Mouse (Mus musculus) olfactory bulb, adult 2 months (tissue): Measurements from ENCODE around the gene Dock2. TPM values are rescaled to one million over a fixed set of nuclear protein-coding genes. Genes with fewer than 3 reads are reported as not detected.

ENCODE experiments used
- H3K27ac ChIP-seq: fragments of 200-500 bp; 2 replicates; pipeline ENCODE4 v1.5.1; 2012; ENCODE audit warnings: low read depth, low read length; ENCODE audit not compliant: insufficient read depth
- H3K4me1 ChIP-seq: fragments of 200-500 bp; 2 replicates; pipeline ENCODE4 v1.6.1; 2012; ENCODE audit warnings: low read length; ENCODE audit not compliant: control insufficient read depth, insufficient read depth
- H3K4me3 ChIP-seq: fragments of 200-500 bp; 2 replicates; pipeline ENCODE4 v1.5.1; 2012; ENCODE audit warnings: mild to moderate bottlenecking, low read depth, low read length, moderate library complexity; ENCODE audit not compliant: insufficient read depth
- CTCF ChIP-seq: fragments of 200-500 bp; IDR thresholded peaks from 2 replicates; pipeline ENCODE4 v1.5.1; 2012; ENCODE audit warnings: low read depth, mild to moderate bottlenecking, low read length, moderate library complexity; ENCODE audit not compliant: insufficient read depth
- POLR2A ChIP-seq: fragments of 200-500 bp; IDR thresholded peaks from 2 replicates; pipeline ENCODE4 v1.6.1; 2012; ENCODE audit warnings: mild to moderate bottlenecking, low read depth, low read length, moderate library complexity; ENCODE audit not compliant: insufficient read depth
- WGBS: fragments of 180-500 bp; shearing (Covaris S2); methylation state at CpG from one replicate; pipeline ENCODE4 v1.1.7; 2018; 5-methylcytosine and 5-hydroxymethylcytosine counted together
- polyA plus RNA-seq: library from polyadenylated mRNA; stranded (reverse); fragments of >200 nt; gene quantifications from 2 replicates; pipeline ENCODE4 v1.2.4, GENCODE M21; 2012; ENCODE audit warnings: low replicate concordance; ENCODE audit not compliant: missing spikeins, insufficient read depth, insufficient read length

The Dock2 gene
- polyA plus RNA-seq, 1 experiment: not detected

DNA sequence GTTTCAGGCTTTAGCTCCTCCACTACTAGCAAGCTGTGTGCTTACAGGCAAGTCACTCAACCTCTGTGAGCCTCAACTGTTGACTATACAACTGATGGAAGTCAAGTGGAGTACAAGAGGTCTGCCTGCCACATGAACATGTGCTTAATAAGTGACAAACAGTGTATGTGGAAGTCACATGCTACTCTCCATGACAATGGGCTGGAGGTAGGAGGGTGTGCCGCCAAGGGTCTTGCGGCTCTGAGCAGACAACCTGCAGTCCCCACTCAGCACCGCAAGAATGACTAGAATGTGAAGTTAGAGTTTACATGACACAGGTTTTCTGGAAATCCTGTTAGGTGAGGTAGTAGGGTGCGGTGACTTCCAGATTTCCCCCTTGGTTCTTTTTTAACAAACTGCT is 352.8 kb downstream of the Dock2 start:
- 68% methylated on average over 4 of the region's 4 CpGs for WGBS
- H3K4me3 ChIP-seq: no peak overlapping the region
- no peak for TF ChIP-seq CTCF
- TF ChIP-seq POLR2A: no peak
- H3K4me1 ChIP-seq: peaks cover 5% of the 10 kb centered on the region; the same call in 1 of the 2 replicates
- no peak overlapping the region for H3K27ac ChIP-seq

DNA sequence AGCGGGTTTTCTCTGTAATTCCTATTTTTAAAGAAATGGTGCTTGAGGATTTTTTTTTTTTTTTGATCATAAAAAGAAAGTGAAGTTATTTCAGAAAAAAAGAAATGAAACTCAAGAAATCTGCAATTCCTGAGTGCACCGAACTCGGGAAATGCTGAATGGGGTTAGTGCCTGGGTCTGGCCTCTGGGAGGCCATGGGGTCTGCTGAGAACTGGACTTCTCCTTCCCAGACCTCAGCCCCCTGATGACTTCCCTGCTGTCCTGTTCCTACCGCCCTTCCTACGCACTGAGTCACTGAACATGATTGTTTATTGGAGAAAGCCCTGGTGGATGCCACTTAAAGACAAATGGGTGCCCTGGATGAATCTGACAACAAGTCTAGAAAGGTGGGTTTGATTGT is 356.5 kb downstream of the Dock2 start:
- TF ChIP-seq POLR2A: no peak
- no peak for TF ChIP-seq CTCF
- Histone ChIP-seq H3K27ac (no peak overlapping the region), H3K4me3 (no peak overlapping the region), H3K4me1 (peaks cover 5% of the 10 kb centered on the region; the same call in 1 of the 2 replicates)
- WGBS: 87% methylated on average over 5 of the region's 5 CpGs

DNA sequence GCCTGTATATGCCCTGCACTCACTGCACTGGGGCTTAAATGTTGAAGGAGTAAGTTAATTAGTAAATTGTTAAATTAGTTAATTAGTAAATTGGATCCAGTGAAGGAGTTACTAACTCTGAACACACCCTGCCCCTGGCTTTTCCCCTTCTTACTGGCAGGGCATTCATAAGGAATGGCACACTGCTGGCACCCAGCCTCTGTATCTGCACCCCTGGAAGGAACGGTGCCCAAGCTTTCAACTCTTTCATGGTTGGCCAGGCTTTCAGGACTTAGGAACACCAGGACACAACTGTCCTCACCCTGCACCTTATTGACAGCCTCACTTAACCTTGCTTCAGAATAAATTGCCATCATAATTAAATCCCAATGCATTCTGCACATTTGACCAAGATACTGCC is 359.1 kb downstream of the Dock2 start:
- WGBS: 59% methylated on average over 1 of the region's 1 CpGs
- H3K27ac ChIP-seq: no peak overlapping the region
- H3K4me1 ChIP-seq: peaks cover 10% of the 10 kb centered on the region
- H3K4me3 ChIP-seq: no peak overlapping the region
- TF ChIP-seq POLR2A (no peak), CTCF (no peak)

DNA sequence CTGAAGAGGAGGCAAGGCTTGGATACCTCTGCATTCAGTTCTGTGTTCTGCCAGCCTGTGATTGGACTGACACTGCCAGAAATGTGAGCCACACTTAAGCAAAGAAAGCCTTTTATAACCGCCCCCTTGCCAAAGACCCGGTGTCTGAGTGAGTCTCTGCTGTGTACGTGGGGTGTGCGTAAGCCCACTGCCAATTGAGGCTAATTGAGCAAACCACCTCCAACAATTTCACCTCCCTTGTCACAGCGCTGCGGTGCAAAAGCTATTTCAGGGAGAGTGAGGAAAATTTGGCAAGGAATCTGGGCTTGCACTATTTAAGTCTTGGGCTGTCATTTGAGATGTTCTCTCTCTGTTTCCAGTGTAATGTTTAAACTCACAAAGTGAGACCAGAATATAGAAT is 362.6 kb downstream of the Dock2 start:
- TF ChIP-seq CTCF: no peak
- TF ChIP-seq POLR2A: no peak
- WGBS: 20% methylated on average over 6 of the region's 6 CpGs
- H3K27ac ChIP-seq: peak overlapping the region; percentile 42; the same call in 1 of the 2 replicates
- H3K4me1 ChIP-seq: peaks cover 15% of the 10 kb centered on the region
- no peak overlapping the region for H3K4me3 ChIP-seq

DNA sequence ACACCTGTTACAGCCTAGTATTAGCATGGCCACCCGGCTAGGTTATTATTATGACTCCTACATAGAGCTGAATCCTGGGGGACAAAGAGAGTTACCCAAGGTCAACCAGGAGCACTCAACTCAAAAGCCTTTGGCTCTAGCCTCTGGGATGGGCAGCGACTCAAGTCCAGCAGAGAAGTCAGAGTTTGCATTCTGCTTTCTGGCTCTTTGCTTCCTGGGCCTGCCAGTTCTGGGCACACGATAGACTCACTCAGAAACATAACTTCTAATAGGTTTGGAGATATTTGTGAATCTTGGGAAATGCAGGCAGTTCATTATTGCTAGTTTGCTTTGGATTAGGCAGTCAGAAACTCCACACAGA is 367.1 kb downstream of the Dock2 start:
- no peak for TF ChIP-seq POLR2A
- TF ChIP-seq CTCF: no peak
- Histone ChIP-seq H3K27ac (no peak overlapping the region), H3K4me1 (peaks cover 15% of the 10 kb centered on the region), H3K4me3 (no peak overlapping the region)
- 46% methylated on average over 3 of the region's 3 CpGs for WGBS

DNA sequence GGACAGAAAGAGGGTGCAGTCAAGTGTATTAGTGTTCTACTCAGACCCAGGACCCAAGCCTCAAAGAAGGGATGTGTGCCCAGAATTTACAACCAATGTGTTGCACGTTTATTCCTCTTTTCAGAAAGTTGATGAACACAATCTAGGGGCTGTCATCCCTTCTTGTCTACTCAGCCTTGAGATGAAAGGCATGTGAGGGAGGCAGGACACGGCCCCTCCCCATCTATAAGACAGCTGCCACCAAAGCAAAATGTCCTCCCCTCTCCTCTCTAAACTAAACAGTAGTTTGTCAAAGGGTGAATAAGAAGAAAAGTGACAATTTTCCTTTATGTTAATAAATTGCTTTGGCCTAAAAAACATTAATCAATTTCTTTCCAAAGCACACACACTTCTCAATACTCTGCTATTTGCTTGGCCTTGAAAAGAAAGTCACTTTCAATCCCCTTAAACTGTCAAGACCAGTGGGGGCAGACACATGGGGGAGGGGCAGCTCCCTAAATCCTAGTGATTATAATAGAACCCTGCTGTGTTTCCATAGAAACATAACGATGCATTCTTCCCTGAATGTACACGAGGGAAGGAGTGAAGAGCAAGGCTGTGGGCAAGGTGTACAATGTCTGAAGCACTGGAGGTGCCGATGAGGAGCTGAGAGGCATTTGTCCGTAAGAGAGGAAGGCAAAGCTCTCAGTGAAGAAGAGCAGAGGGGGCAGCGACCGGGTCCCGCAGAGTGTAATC is 367.6 kb downstream of the Dock2 start:
- TF ChIP-seq POLR2A: no peak
- no peak for TF ChIP-seq CTCF
- 30% methylated on average over 9 of the region's 9 CpGs for WGBS
- no peak overlapping the region for H3K4me3 ChIP-seq
- H3K4me1 ChIP-seq: peaks cover 14% of the 10 kb centered on the region
- no peak overlapping the region for H3K27ac ChIP-seq

DNA sequence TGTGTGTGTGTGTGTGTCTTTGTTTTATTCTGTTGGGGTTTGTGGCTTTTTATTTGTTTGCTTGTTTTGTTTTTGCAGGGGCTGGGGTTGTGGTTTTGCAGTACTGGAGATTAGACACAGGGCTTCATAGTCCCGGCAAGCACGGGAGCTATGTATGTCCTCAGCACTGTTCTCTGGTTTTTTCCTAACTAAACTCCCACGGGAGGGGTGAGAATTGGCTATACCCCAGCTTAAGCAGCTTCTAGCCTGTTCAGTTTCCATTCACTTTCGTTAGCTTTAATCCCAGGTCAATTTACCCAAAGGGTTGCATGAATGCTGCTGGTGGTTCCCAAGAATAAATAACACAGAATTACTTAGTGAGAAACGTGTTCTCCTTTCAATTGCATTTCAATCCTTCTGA is 376.8 kb downstream of the Dock2 start:
- WGBS: 51% methylated on average over 5 of the region's 5 CpGs
- TF ChIP-seq POLR2A: no peak
- no peak for TF ChIP-seq CTCF
- Histone ChIP-seq H3K4me1 (no peaks in the 10 kb centered on the region), H3K27ac (no peak overlapping the region), H3K4me3 (no peak overlapping the region)

DNA sequence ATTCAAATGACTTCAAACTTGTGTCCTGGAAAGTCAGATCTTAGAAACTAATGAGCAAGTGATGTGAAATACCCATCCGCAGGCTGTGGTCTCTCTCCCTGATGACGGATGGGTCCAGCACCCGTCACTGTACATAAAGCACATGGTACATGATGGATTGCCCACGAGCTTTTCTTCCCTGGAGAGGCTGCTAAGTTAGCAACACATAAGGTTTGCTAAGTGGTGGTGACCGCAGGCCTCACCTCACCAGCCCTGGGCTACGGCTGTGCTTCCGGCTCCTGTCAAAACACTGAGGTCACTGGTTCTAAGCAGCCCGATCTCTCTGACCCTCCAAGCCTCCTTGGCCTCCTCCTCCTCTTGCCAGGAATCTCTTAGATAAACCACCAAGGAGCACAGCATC is 377.4 kb downstream of the Dock2 start:
- Histone ChIP-seq H3K4me1 (no peaks in the 10 kb centered on the region), H3K27ac (no peak overlapping the region), H3K4me3 (no peak overlapping the region)
- TF ChIP-seq POLR2A (no peak), CTCF (no peak)
- WGBS: 88% methylated on average over 8 of the region's 8 CpGs

DNA sequence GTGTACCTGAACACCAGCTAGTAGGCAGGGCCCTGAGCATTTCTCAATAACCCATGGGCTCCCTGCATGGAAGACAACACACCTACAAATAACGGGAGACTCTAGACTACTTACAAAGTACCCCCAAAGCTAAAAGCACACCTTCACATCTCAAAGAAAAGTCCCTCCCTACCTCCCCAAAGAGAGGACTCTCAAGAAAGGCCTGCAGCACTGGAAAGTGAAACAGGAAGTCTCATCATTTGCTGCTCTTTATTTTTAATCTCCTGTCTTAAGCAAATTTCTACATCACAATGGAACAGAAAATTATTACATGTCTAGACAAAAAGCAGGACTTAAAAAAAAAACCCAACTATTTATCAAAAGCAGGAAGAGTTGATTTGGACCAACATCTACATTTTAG is 378.4 kb downstream of the Dock2 start:
- TF ChIP-seq CTCF (no peak), POLR2A (no peak)
- H3K4me3 ChIP-seq: no peak overlapping the region
- 83% methylated on average over 1 of the region's 1 CpGs for WGBS
- H3K4me1 ChIP-seq: peaks cover 3% of the 10 kb centered on the region; the same call in 1 of the 2 replicates
- H3K27ac ChIP-seq: no peak overlapping the region
